In the genomic region with DNA sequence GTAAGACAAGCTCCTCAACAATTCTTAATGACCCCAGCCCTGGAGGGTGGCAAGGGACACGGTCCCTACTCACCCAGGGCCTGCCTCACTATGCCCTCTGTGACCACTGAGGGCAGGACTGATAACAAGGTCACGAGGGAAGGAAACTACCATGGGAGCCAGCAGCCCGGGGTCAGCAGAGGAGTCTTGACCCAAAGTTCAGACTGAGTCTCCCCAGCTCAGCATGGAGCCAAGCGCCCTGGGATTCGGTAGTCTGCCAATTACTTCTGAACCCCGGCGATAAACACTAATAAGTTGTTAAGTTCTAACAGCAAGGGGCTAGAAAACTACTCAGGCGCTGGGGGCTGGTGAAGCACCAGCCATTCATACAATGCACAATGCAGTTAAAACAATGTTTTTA, we compare ENCODE assay signal across 24 mouse cellular contexts. TPM values are rescaled to one million over a fixed set of nuclear protein-coding genes. Genes with fewer than 3 reads are reported as not detected.
A peak's percentile ranks its signal among the peaks of the same experiment; 100 is the strongest.
DNase-seq lines count a peak whose midpoint lies in the region; ATAC-seq lines count a peak whose summit lies in the region.
"Had no signal": no experiment of that assay in that cellular context is flagged by ENCODE, and none has a peak within 500 bp of the region (broad histone marks: within the 10 kb centered on the region; RNA-seq: fewer than 3 reads in every experiment).

No protein-coding gene starts in this region.

- H3K27ac ChIP-seq in heart, embryonic 10.5 days = peak overlapping the region; percentile 85; the same call in 1 of the 2 replicates
- H3K27ac ChIP-seq in heart, embryonic 15.5 days = peak overlapping the region; percentile 91
- 0 out of 2 replicates have a peak overlapping the region, but pooled peaks have one; percentile 30 for H3K27ac ChIP-seq in limb, embryonic 15.5 days
- H3K27ac ChIP-seq: embryonic facial prominence, embryonic 13.5 days; forebrain, embryonic 10.5 days; forebrain, embryonic 15.5 days; hindbrain, embryonic 14.5 days; kidney, postnatal 0 days; liver, embryonic 14.5 days; stomach, embryonic 15.5 days had no signal

- no peaks in the 10 kb centered on the region for H3K9me3 ChIP-seq in heart, embryonic 10.5 days
- H3K9me3 ChIP-seq in heart, embryonic 15.5 days (replicated peaks) = no peaks in the 10 kb centered on the region
- H3K9me3 ChIP-seq in limb, embryonic 15.5 days = no peaks in the 10 kb centered on the region
- H3K9me3 ChIP-seq: embryonic facial prominence, embryonic 13.5 days; forebrain, embryonic 10.5 days; forebrain, embryonic 15.5 days; limb, embryonic 12.5 days; stomach, embryonic 15.5 days had no signal

- H3K9ac ChIP-seq in heart, embryonic 15.5 days = 0 out of 2 replicates have a peak overlapping the region, but pooled peaks have one; percentile 0
- no peak overlapping the region for H3K9ac ChIP-seq in limb, embryonic 15.5 days
- H3K9ac ChIP-seq: embryonic facial prominence, embryonic 13.5 days; forebrain, embryonic 15.5 days; hindbrain, embryonic 14.5 days; limb, embryonic 12.5 days; liver, embryonic 14.5 days; lung, embryonic 14.5 days; stomach, embryonic 15.5 days had no signal

- H3K4me2 ChIP-seq in heart, embryonic 15.5 days = peak overlapping the region; percentile 56
- H3K4me2 ChIP-seq in limb, embryonic 15.5 days = no peak overlapping the region
- H3K4me2 ChIP-seq: embryonic facial prominence, embryonic 13.5 days; forebrain, embryonic 15.5 days; hindbrain, embryonic 14.5 days; limb, embryonic 12.5 days; lung, embryonic 14.5 days; stomach, embryonic 15.5 days had no signal

- H3K4me1 ChIP-seq in heart, embryonic 10.5 days = peaks cover 63% of the 10 kb centered on the region
- H3K4me1 ChIP-seq in heart, embryonic 15.5 days (replicated peaks) = peaks cover 52% of the 10 kb centered on the region
- peaks cover 16% of the 10 kb centered on the region for H3K4me1 ChIP-seq in limb, embryonic 15.5 days

- WGBS in heart, embryonic 10.5 days = 73% methylated on average over 8 of the region's 8 CpGs
- 62% methylated on average over 8 of the region's 8 CpGs for WGBS in heart, embryonic 15.5 days
- 42% methylated on average over 8 of the region's 8 CpGs for WGBS in limb, embryonic 15.5 days

- peaks cover 69% of the 10 kb centered on the region for H3K36me3 ChIP-seq in heart, embryonic 10.5 days
- H3K36me3 ChIP-seq in heart, embryonic 15.5 days = peaks cover 36% of the 10 kb centered on the region
- peaks cover 44% of the 10 kb centered on the region for H3K36me3 ChIP-seq in limb, embryonic 15.5 days

- DNase-seq in heart, embryonic 10.5 days (ENCODE audit: low spot score) = no peak
- no peak for DNase-seq in heart, adult 9 months (ENCODE audit: low spot score in 2 of 2)
- DNase-seq in heart, adult 11 months = no peak
- peak; percentile 46 for DNase-seq in kidney, adult 9 months
- DNase-seq in kidney, postnatal 10 days = no peak
- DNase-seq: adrenal gland, postnatal 25 days; cerebellum, adult 18-20 months; cerebellum, postnatal 10 days; layer of hippocampus, adult 9-11 months; lung, embryonic 14.5 days; lung, postnatal 14 days; midbrain, embryonic 14.5 days had no signal

- 0 out of 2 replicates have a peak overlapping the region, but pooled peaks have one; percentile 24 for H3K4me3 ChIP-seq in heart, embryonic 10.5 days
- H3K4me3 ChIP-seq in heart, embryonic 15.5 days = peak overlapping the region; percentile 29
- H3K4me3 ChIP-seq in limb, embryonic 15.5 days = no peak overlapping the region
- H3K4me3 ChIP-seq: embryonic facial prominence, embryonic 13.5 days; forebrain, embryonic 10.5 days; forebrain, embryonic 15.5 days; limb, embryonic 12.5 days; stomach, embryonic 15.5 days had no signal

- no peaks in the 10 kb centered on the region for H3K27me3 ChIP-seq in heart, embryonic 10.5 days (ENCODE audit: insufficient read depth, poor library complexity, severe bottlenecking)
- H3K27me3 ChIP-seq in heart, embryonic 15.5 days = no peaks in the 10 kb centered on the region
- H3K27me3 ChIP-seq in limb, embryonic 15.5 days = no peaks in the 10 kb centered on the region
- H3K27me3 ChIP-seq: embryonic facial prominence, embryonic 13.5 days; forebrain, embryonic 15.5 days; limb, embryonic 12.5 days; Patski; stomach, embryonic 15.5 days had no signal

- no peak for ATAC-seq in heart, embryonic 15.5 days (replicated peaks; ENCODE audit: insufficient number of reproducible peaks, insufficient read depth, low FRiP score, low read depth)
- no peak for ATAC-seq in limb, embryonic 15.5 days (ENCODE audit: insufficient number of reproducible peaks, low FRiP score, low TSS enrichment, low read depth)
- ATAC-seq: forebrain, embryonic 15.5 days; intestine, postnatal 0 days; Patski had no signal

RNA-seq across cellular contexts. Expression of a gene that starts 24.1 kb away (rescaled TPM):
- 26.6 and 39.9 TPM in 2 replicates for polyA plus RNA-seq in heart, embryonic 10.5 days (2016; fragmentation: Nextera tagmentation; extraction: Ambion mirVana)
- polyA plus RNA-seq in heart, embryonic 15.5 days (2015; fragmentation: Nextera tagmentation; extraction: Ambion mirVana) = 44.2 and 45.8 TPM in 2 replicates
- polyA plus RNA-seq in limb, embryonic 15.5 days (2015; fragmentation: Nextera tagmentation; extraction: Ambion mirVana) = 17.9 and 24.4 TPM in 2 replicates

Comparison
In these comparisons a context has a peak if more than half of its experiments do, and no peak if none do; other contexts are left out.
1. H3K27ac ChIP-seq: peak in every context shown above with its lines; median percentile 91 in heart, embryonic 15.5 days; 85 in heart, embryonic 10.5 days; 30 in limb, embryonic 15.5 days.